Mouse (Mus musculus): ENCODE data around the gene Cdc14b. TPM values are rescaled to one million over a fixed set of nuclear protein-coding genes. Genes with fewer than 3 reads are reported as not detected.
"Not testable (repeated sequence)": the region's sequence is repeated elsewhere in the genome, so short reads cannot be mapped to it uniquely, and the experiment has no call there.

The Cdc14b gene
- polyA plus RNA-seq, 1 experiment: 2.8 TPM

- 78% methylated on average over 5 of the region's 5 CpGs for WGBS
- Histone ChIP-seq H3K36me3 (ENCODE audit: control insufficient read depth, insufficient read depth, low read length) (no peaks in the 10 kb centered on the region; the same call in 1 of the 2 replicates), H3K4me3 (ENCODE audit: low read depth, low read length) (no peak overlapping the region), H3K27me3 (ENCODE audit: control insufficient read depth, insufficient read depth, low read length) (no peaks in the 10 kb centered on the region), H3K4me1 (ENCODE audit: control insufficient read depth, insufficient read depth, insufficient read length, low read length) (peaks cover 6% of the 10 kb centered on the region; the same call in 1 of the 2 replicates), H3K27ac (ENCODE audit: insufficient read depth, low read depth, low read length) (no peak overlapping the region)
- TF ChIP-seq POLR2A (IDR thresholded peaks at IDR 0.05; ENCODE audit: low read depth, low read length) (no peak), CTCF (IDR thresholded peaks at IDR 0.05; ENCODE audit: extremely low read depth, insufficient read length, insufficient replicate concordance, low read depth, low read length) (no peak)
Measured at GRCm38 (mm10) chr13:64257814-64258515, 17.1 kb downstream of the Cdc14b start.

GRCm38 (mm10) chr13:64257010-64257813 lies 17.9 kb downstream of the Cdc14b start:
- Histone ChIP-seq H3K27ac (ENCODE audit: insufficient read depth, low read depth, low read length) (peak overlapping the region; percentile 27; the same call in 1 of the 2 replicates), H3K36me3 (ENCODE audit: control insufficient read depth, insufficient read depth, low read length) (no peaks in the 10 kb centered on the region; the same call in 1 of the 2 replicates), H3K4me3 (ENCODE audit: low read depth, low read length) (peak overlapping the region; percentile 13; the same call in 1 of the 2 replicates), H3K27me3 (ENCODE audit: control insufficient read depth, insufficient read depth, low read length) (no peaks in the 10 kb centered on the region), H3K4me1 (ENCODE audit: control insufficient read depth, insufficient read depth, insufficient read length, low read length) (peaks cover 6% of the 10 kb centered on the region; the same call in 1 of the 2 replicates)
- no peak for TF ChIP-seq CTCF (IDR thresholded peaks at IDR 0.05; ENCODE audit: extremely low read depth, insufficient read length, insufficient replicate concordance, low read depth, low read length)
- no peak for TF ChIP-seq POLR2A (IDR thresholded peaks at IDR 0.05; ENCODE audit: low read depth, low read length)
- 59% methylated on average over 12 of the region's 12 CpGs for WGBS

GRCm38 (mm10) chr13:64254185-64254584 lies 20.9 kb downstream of the Cdc14b start:
- not testable (repeated sequence) for H3K36me3 ChIP-seq (ENCODE audit: control insufficient read depth, insufficient read depth, low read length); H3K4me3 ChIP-seq (ENCODE audit: low read depth, low read length); H3K27ac ChIP-seq (ENCODE audit: insufficient read depth, low read depth, low read length); H3K4me1 ChIP-seq (ENCODE audit: control insufficient read depth, insufficient read depth, insufficient read length, low read length); H3K27me3 ChIP-seq (ENCODE audit: control insufficient read depth, insufficient read depth, low read length)
- WGBS: 79% methylated on average over 11 of the region's 11 CpGs

DNA sequence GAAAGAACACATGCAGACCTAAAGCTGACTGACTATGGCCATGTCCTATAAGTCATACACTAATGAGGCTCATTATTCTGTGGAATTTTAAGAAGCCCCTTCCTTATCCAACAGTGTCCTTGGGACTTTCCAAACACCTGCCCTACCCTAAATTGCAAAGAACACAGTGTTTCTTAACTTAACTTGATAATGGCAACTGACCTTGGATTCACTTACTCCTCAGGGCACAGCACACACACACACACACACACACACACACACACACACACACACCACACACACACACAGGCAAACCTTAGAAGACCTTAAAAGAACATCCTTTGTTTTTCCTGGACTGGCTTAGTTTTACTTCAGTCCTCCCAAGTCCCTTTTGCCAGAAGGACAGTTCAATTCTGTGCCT lies 21.4 kb downstream of the Cdc14b start:
- Histone ChIP-seq H3K4me3 (ENCODE audit: low read depth, low read length) (no peak overlapping the region), H3K4me1 (ENCODE audit: control insufficient read depth, insufficient read depth, insufficient read length, low read length) (peaks cover 10% of the 10 kb centered on the region; the same call in 1 of the 2 replicates), H3K27me3 (ENCODE audit: control insufficient read depth, insufficient read depth, low read length) (no peaks in the 10 kb centered on the region), H3K36me3 (ENCODE audit: control insufficient read depth, insufficient read depth, low read length) (no peaks in the 10 kb centered on the region; the same call in 1 of the 2 replicates), H3K27ac (ENCODE audit: insufficient read depth, low read depth, low read length) (no peak overlapping the region)
- no peak for TF ChIP-seq CTCF (IDR thresholded peaks at IDR 0.05; ENCODE audit: extremely low read depth, insufficient read length, insufficient replicate concordance, low read depth, low read length)
- TF ChIP-seq POLR2A (IDR thresholded peaks at IDR 0.05; ENCODE audit: low read depth, low read length): no peak

- Histone ChIP-seq H3K27ac (ENCODE audit: insufficient read depth, low read depth, low read length) (no peak overlapping the region), H3K27me3 (ENCODE audit: control insufficient read depth, insufficient read depth, low read length) (no peaks in the 10 kb centered on the region), H3K4me3 (ENCODE audit: low read depth, low read length) (no peak overlapping the region), H3K4me1 (ENCODE audit: control insufficient read depth, insufficient read depth, insufficient read length, low read length) (peaks cover 11% of the 10 kb centered on the region; the same call in 1 of the 2 replicates), H3K36me3 (ENCODE audit: control insufficient read depth, insufficient read depth, low read length) (no peaks in the 10 kb centered on the region; the same call in 1 of the 2 replicates)
- TF ChIP-seq CTCF (IDR thresholded peaks at IDR 0.05; ENCODE audit: extremely low read depth, insufficient read length, insufficient replicate concordance, low read depth, low read length): no peak
- no peak for TF ChIP-seq POLR2A (IDR thresholded peaks at IDR 0.05; ENCODE audit: low read depth, low read length)
- 43% methylated on average over 5 of the region's 5 CpGs for WGBS
Measured at GRCm38 (mm10) chr13:64252147-64252546, 22.9 kb downstream of the Cdc14b start.

GRCm38 (mm10) chr13:64250363-64250762 lies 24.7 kb downstream of the Cdc14b start:
- Histone ChIP-seq H3K27ac (ENCODE audit: insufficient read depth, low read depth, low read length) (no peak overlapping the region), H3K27me3 (ENCODE audit: control insufficient read depth, insufficient read depth, low read length) (no peaks in the 10 kb centered on the region), H3K4me3 (ENCODE audit: low read depth, low read length) (no peak overlapping the region), H3K4me1 (ENCODE audit: control insufficient read depth, insufficient read depth, insufficient read length, low read length) (peaks cover 6% of the 10 kb centered on the region; the same call in 1 of the 2 replicates), H3K36me3 (ENCODE audit: control insufficient read depth, insufficient read depth, low read length) (0 out of 2 replicates have a peak, but pooled peaks cover 2% of the 10 kb centered on the region)
- TF ChIP-seq CTCF (IDR thresholded peaks at IDR 0.05; ENCODE audit: extremely low read depth, insufficient read length, insufficient replicate concordance, low read depth, low read length) (no peak), POLR2A (IDR thresholded peaks at IDR 0.05; ENCODE audit: low read depth, low read length) (no peak)
- 0% methylated on average over 1 of the region's 1 CpGs for WGBS
